Comparison of ENCODE assay signal across 34 mouse cellular contexts in genomic region chr2:79248283-79248682, GRCm38 (mm10). TPM values are rescaled to one million over a fixed set of nuclear protein-coding genes. Genes with fewer than 3 reads are reported as not detected.
DNase-seq lines count a peak whose midpoint lies in the region; ATAC-seq lines count a peak whose summit lies in the region.
"Had no signal": no experiment of that assay in that cellular context is flagged by ENCODE, and none has a peak within 500 bp of the region (broad histone marks: within the 10 kb centered on the region; RNA-seq: fewer than 3 reads in every experiment).

No protein-coding gene starts in this region.

- no peak overlapping the region for H3K9ac ChIP-seq in midbrain, embryonic 16.5 days (ENCODE audit: low read depth, low read length)
- no peak overlapping the region for H3K9ac ChIP-seq in forebrain, embryonic 12.5 days
- H3K9ac ChIP-seq: embryonic facial prominence, embryonic 13.5 days; forebrain, embryonic 13.5 days; heart, embryonic 13.5 days; hindbrain, embryonic 14.5 days; kidney, embryonic 15.5 days; limb, embryonic 15.5 days; liver, embryonic 13.5 days; neural tube, embryonic 12.5 days had no signal

- DNase-seq in CD4-positive helper T cell, adult 2 months (ENCODE audit: low read depth, low spot score) = peak; percentile 37
- peak; percentile 61 for DNase-seq in T-cell, adult 2 months (ENCODE audit: low spot score)
- peak; percentile 70 for DNase-seq in naive thymus-derived CD4-positive, alpha-beta T cell, adult 2 months (ENCODE audit: low read depth)
- peak; percentile 51 for DNase-seq in thymus, postnatal 14 days
- DNase-seq in layer of hippocampus, adult 8-10 months (ENCODE audit: low spot score in 2 of 2) = no peak
- no peak for DNase-seq in adrenal gland, postnatal 10 days
- DNase-seq: adrenal gland, postnatal 36 days; cerebellum, adult 2 months; cerebellum, postnatal 14 days; embryo, embryonic 11 days; gastrocnemius, postnatal 14 days; heart, adult 18-20 months; heart, postnatal 10 days; kidney, adult 18-20 months; kidney, postnatal 25 days; liver, embryonic 13.5 days; lung, adult 18-20 months; midbrain, embryonic 14.5 days; right cerebral cortex, postnatal 4 days had no signal

- H3K9me3 ChIP-seq in midbrain, embryonic 16.5 days (replicated peaks; ENCODE audit: control insufficient read depth, low read length, poor library complexity, severe bottlenecking) = no peaks in the 10 kb centered on the region
- H3K9me3 ChIP-seq in forebrain, embryonic 12.5 days = no peaks in the 10 kb centered on the region
- H3K9me3 ChIP-seq: embryonic facial prominence, embryonic 13.5 days; forebrain, embryonic 13.5 days; heart, embryonic 13.5 days; kidney, embryonic 15.5 days; limb, embryonic 10.5 days; limb, embryonic 15.5 days; liver, embryonic 13.5 days; neural tube, embryonic 12.5 days had no signal

- H3K36me3 ChIP-seq in midbrain, embryonic 16.5 days (ENCODE audit: control insufficient read depth, insufficient read depth, low read length) = no peaks in the 10 kb centered on the region
- H3K36me3 ChIP-seq in forebrain, embryonic 12.5 days (replicated peaks) = no peaks in the 10 kb centered on the region
- H3K36me3 ChIP-seq: embryonic facial prominence, embryonic 13.5 days; heart, embryonic 13.5 days; kidney, embryonic 15.5 days; limb, embryonic 10.5 days; limb, embryonic 15.5 days; liver, embryonic 13.5 days; neural tube, embryonic 12.5 days had no signal

- H3K27me3 ChIP-seq in midbrain, embryonic 16.5 days (ENCODE audit: control insufficient read depth, insufficient read depth, low read depth, low read length) = no peaks in the 10 kb centered on the region
- H3K27me3 ChIP-seq in forebrain, embryonic 12.5 days = 0 out of 2 replicates have a peak, but pooled peaks cover 1% of the 10 kb centered on the region
- H3K27me3 ChIP-seq: forebrain, embryonic 13.5 days; heart, embryonic 13.5 days; kidney, embryonic 15.5 days; limb, embryonic 15.5 days; liver, embryonic 13.5 days; neural tube, embryonic 12.5 days had no signal

- no peaks in the 10 kb centered on the region for H3K4me1 ChIP-seq in midbrain, embryonic 16.5 days (ENCODE audit: control insufficient read depth, insufficient read depth, low read length)
- peaks cover 2% of the 10 kb centered on the region; the same call in 1 of the 2 replicates for H3K4me1 ChIP-seq in forebrain, embryonic 12.5 days
- H3K4me1 ChIP-seq: forebrain, embryonic 13.5 days; limb, embryonic 10.5 days; limb, embryonic 15.5 days; neural tube, embryonic 12.5 days had no signal

- H3K4me3 ChIP-seq in midbrain, embryonic 16.5 days (ENCODE audit: low read depth, low read length) = no peak overlapping the region
- no peak overlapping the region for H3K4me3 ChIP-seq in forebrain, embryonic 12.5 days (replicated peaks)
- H3K4me3 ChIP-seq: embryonic facial prominence, embryonic 13.5 days; erythroblast, embryonic 14.5 days; forebrain, embryonic 13.5 days; heart, embryonic 13.5 days; kidney, embryonic 15.5 days; limb, embryonic 10.5 days; limb, embryonic 15.5 days; liver, embryonic 13.5 days; neural tube, embryonic 12.5 days had no signal

- ATAC-seq in midbrain, embryonic 16.5 days = no peak
- ATAC-seq in forebrain, embryonic 12.5 days (ENCODE audit: low FRiP score) = no peak
- ATAC-seq: forebrain, embryonic 13.5 days; lung, postnatal 0 days; Patski had no signal

- no peak overlapping the region for H3K4me2 ChIP-seq in midbrain, embryonic 16.5 days (ENCODE audit: low read length)
- H3K4me2 ChIP-seq in forebrain, embryonic 12.5 days = no peak overlapping the region
- H3K4me2 ChIP-seq: embryonic facial prominence, embryonic 13.5 days; forebrain, embryonic 13.5 days; heart, embryonic 13.5 days; hindbrain, embryonic 14.5 days; kidney, embryonic 15.5 days; limb, embryonic 15.5 days; liver, embryonic 13.5 days; neural tube, embryonic 12.5 days had no signal

- WGBS in midbrain, embryonic 16.5 days = 89% methylated on average over 5 of the region's 5 CpGs
- 87% methylated on average over 5 of the region's 5 CpGs for WGBS in forebrain, embryonic 12.5 days

- no peak overlapping the region for H3K27ac ChIP-seq in midbrain, embryonic 16.5 days (ENCODE audit: low read length)
- H3K27ac ChIP-seq in forebrain, embryonic 12.5 days = no peak overlapping the region
- H3K27ac ChIP-seq: embryonic facial prominence, embryonic 13.5 days; forebrain, embryonic 13.5 days; heart, embryonic 13.5 days; hindbrain, embryonic 14.5 days; kidney, embryonic 15.5 days; limb, embryonic 10.5 days; limb, embryonic 15.5 days; liver, embryonic 13.5 days; macrophage; neural tube, embryonic 12.5 days; stomach, postnatal 0 days had no signal

RNA-seq across cellular contexts. Expression of gene Itga4, which starts 6.9 kb away (rescaled TPM):
- polyA plus RNA-seq in midbrain, embryonic 16.5 days (2015; fragmentation: Nextera tagmentation; extraction: Ambion mirVana) = 2.2 and 3.4 TPM in 2 replicates
- 10 to 100 TPM; 19.2 to 25.8 (median 23.6) TPM for total RNA-seq in layer of hippocampus, adult 8-10 months (2022)
- 4.7 and 4.9 TPM in 2 replicates for polyA plus RNA-seq in forebrain, embryonic 12.5 days (2016; fragmentation: Nextera tagmentation; extraction: Ambion mirVana)
- total RNA-seq in adrenal gland, postnatal 10 days (2021) = 1 to 10 TPM; 5.3 to 8.5 TPM

Comparison
In these comparisons a context has a peak if more than half of its experiments do, and no peak if none do; other contexts are left out.
1. DNase-seq: peak in CD4-positive helper T cell, adult 2 months (single experiment), T-cell, adult 2 months (single experiment), naive thymus-derived CD4-positive, alpha-beta T cell, adult 2 months (single experiment) and thymus, postnatal 14 days (single experiment); none in layer of hippocampus, adult 8-10 months (0 of 2) and adrenal gland, postnatal 10 days (single experiment).